Mouse (Mus musculus) lung, embryonic 15.5 days (tissue): ENCODE measurements around the gene Gm5105. TPM values are rescaled to one million over a fixed set of nuclear protein-coding genes. Genes with fewer than 3 reads are reported as not detected.

Source experiments
- ATAC-seq: fragments of 200-750 bp; cut with Nextera tagmentation; 2 replicates; pipeline ENCODE4 v1.8.0; 2017; ENCODE audit warnings: moderate number of reproducible peaks, borderline replicate concordance; ENCODE audit not compliant: low FRiP score, low TSS enrichment; ENCODE audit errors: extremely low read depth
- H3K27ac ChIP-seq: fragments of 300-500 bp; sonication (generic); 2 replicates; pipeline ENCODE4 v1.5.1; 2015; ENCODE audit warnings: moderate library complexity, mild to moderate bottlenecking, inconsistent platforms
- H3K27me3 ChIP-seq: fragments of 300-500 bp; sonication (generic); 2 replicates; pipeline ENCODE4 v1.6.1; 2015; ENCODE audit warnings: inconsistent platforms
- H3K36me3 ChIP-seq: fragments of 300-500 bp; sonication (generic); 2 replicates; pipeline ENCODE4 v1.6.1; 2015; ENCODE audit warnings: inconsistent platforms
- H3K4me1 ChIP-seq: fragments of 300-500 bp; sonication (generic); 2 replicates; pipeline ENCODE4 v1.6.1; 2015; ENCODE audit warnings: inconsistent platforms
- H3K4me2 ChIP-seq: fragments of 300-500 bp; sonication (generic); 2 replicates; pipeline ENCODE4 v1.6.1; 2015; ENCODE audit warnings: inconsistent platforms, mild to moderate bottlenecking, moderate library complexity
- H3K4me3 ChIP-seq: fragments of 300-500 bp; sonication (generic); 2 replicates; pipeline ENCODE4 v1.5.1; 2015; ENCODE audit warnings: mild to moderate bottlenecking, inconsistent platforms
- H3K9ac ChIP-seq: fragments of 300-500 bp; sonication (generic); 2 replicates; pipeline ENCODE4 v1.6.1; 2015; ENCODE audit warnings: inconsistent platforms
- H3K9me3 ChIP-seq: fragments of 300-500 bp; sonication (generic); 2 replicates; pipeline ENCODE4 v1.6.1; 2016; ENCODE audit warnings: inconsistent platforms
- WGBS: fragments of 180-500 bp; shearing (Covaris S2); methylation state at CpG from one replicate; pipeline ENCODE4 v1.1.7; 2015; 5-methylcytosine and 5-hydroxymethylcytosine counted together
- polyA plus RNA-seq: library from polyadenylated mRNA; unstranded; fragments of >200 nt; fragmentation: Nextera tagmentation; extraction: Ambion mirVana; gene quantifications from 2 replicates; pipeline ENCODE4 v1.2.1, GENCODE M21; 2015

Gene Gm5105
- polyA plus RNA-seq, 1 experiment from 2014 or later = 0.15 TPM

DNA sequence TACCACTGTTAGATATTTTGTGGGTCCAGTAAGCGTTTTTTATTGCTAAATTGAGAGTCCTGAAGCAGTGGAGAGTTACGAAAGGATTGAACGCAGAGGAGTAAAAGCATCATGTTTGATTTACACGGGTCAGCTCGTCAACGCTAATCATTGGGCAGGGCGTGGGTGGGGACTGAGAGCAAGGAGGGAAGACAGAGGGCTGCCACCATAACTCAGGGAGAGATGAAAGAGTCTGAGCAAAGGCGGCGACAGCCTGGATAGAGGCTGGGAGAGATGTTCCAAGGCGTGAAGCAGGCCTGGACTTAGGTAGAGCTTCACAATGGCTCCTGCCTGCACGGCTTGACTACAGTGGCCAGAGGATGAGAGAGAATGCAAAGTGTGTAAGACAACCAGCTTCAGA lies 16.4 kb downstream of the Gm5105 start:
- Histone ChIP-seq H3K27me3 (no peaks in the 10 kb centered on the region), H3K27ac (no peak overlapping the region), H3K9me3 (no peaks in the 10 kb centered on the region), H3K9ac (no peak overlapping the region), H3K4me1 (peaks cover 9% of the 10 kb centered on the region), H3K4me3 (no peak overlapping the region), H3K4me2 (no peak overlapping the region), H3K36me3 (no peaks in the 10 kb centered on the region)
- ATAC-seq = no peak
- WGBS = 75% methylated on average over 11 of the region's 11 CpGs

DNA sequence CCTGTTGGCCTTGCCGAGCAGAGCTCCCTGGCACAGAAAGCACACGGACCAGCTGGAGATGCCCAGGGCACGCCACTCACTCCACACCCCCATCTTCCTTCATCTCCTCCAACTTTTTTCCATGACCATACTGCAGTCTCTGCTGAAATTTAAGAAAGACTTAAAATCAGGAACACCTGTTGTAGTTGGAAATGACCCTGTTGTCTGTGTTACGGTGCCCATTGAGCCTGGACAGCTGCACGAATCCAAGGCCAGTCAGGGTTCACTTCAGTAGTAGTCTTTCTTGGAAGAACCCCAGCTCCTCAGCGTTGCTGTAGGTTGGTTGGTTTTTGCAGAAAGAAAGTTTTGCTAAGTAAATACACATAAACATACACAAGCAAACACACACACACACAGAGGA lies 17.6 kb downstream of the Gm5105 start:
- H3K27me3 ChIP-seq = no peaks in the 10 kb centered on the region
- no peaks in the 10 kb centered on the region for H3K36me3 ChIP-seq
- H3K4me2 ChIP-seq = no peak overlapping the region
- peaks cover 9% of the 10 kb centered on the region for H3K4me1 ChIP-seq
- no peak overlapping the region for H3K27ac ChIP-seq
- no peak overlapping the region for H3K4me3 ChIP-seq
- no peaks in the 10 kb centered on the region for H3K9me3 ChIP-seq
- WGBS = 85% methylated on average over 6 of the region's 6 CpGs
- H3K9ac ChIP-seq = no peak overlapping the region
- ATAC-seq = no peak

GRCm38 (mm10) chr3:138043316-138043715 lies 23.9 kb downstream of the Gm5105 start:
- no peak overlapping the region for H3K4me2 ChIP-seq
- no peaks in the 10 kb centered on the region for H3K27me3 ChIP-seq
- WGBS = 48% methylated on average over 7 of the region's 7 CpGs
- no peak overlapping the region for H3K9ac ChIP-seq
- H3K4me1 ChIP-seq = no peaks in the 10 kb centered on the region
- H3K27ac ChIP-seq = no peak overlapping the region
- no peak overlapping the region for H3K4me3 ChIP-seq
- H3K36me3 ChIP-seq = no peaks in the 10 kb centered on the region
- H3K9me3 ChIP-seq = no peaks in the 10 kb centered on the region
- ATAC-seq = peak; percentile 52; the same call in 1 of the 2 replicates

DNA sequence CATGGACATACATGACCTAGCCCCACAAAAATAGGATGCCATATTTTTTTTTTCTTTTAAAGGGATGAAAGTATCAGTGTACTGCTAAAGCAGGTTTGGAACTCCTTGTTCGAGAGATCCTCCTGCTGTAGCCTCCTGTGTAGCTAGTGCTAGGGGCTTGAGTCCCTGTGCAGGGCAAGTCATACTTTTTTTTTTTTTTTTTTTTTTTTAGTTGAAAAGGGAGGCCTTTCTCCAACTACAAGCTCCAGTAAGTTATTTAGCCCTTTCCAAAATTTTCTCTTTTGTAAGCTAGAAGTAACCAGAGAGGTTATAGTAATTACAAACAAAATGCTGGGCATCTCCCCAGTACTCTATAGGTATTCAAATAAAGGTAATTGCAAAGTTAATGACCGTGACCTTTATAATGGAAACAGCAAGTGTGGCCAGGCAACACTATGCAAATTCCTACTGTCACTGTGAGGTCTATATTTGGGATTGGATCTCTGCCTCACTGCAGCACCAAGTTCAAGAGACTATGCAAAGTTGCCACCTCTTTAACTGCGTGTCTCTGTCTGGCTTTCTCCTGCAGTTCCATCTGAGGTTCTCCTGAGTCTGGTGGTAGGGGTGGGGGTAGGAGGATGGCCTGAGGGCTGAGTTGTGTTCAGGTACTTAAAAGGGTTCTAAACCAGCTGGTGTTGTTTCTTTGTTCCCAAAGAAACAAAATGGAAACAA lies 25.4 kb downstream of the Gm5105 start:
- Histone ChIP-seq H3K9ac (no peak overlapping the region), H3K4me1 (no peaks in the 10 kb centered on the region), H3K27me3 (no peaks in the 10 kb centered on the region), H3K9me3 (no peaks in the 10 kb centered on the region), H3K36me3 (no peaks in the 10 kb centered on the region), H3K4me3 (no peak overlapping the region), H3K4me2 (no peak overlapping the region), H3K27ac (no peak overlapping the region)
- WGBS = 79% methylated on average over 3 of the region's 3 CpGs
- ATAC-seq = no peak

GRCm38 (mm10) chr3:138040938-138041337 lies 26.2 kb downstream of the Gm5105 start:
- H3K4me3 ChIP-seq = no peak overlapping the region
- H3K9me3 ChIP-seq = no peaks in the 10 kb centered on the region
- WGBS = 76% methylated on average over 2 of the region's 2 CpGs
- no peak overlapping the region for H3K9ac ChIP-seq
- no peaks in the 10 kb centered on the region for H3K36me3 ChIP-seq
- ATAC-seq = no peak
- H3K27me3 ChIP-seq = no peaks in the 10 kb centered on the region
- H3K4me1 ChIP-seq = no peaks in the 10 kb centered on the region
- H3K27ac ChIP-seq = no peak overlapping the region
- no peak overlapping the region for H3K4me2 ChIP-seq

DNA sequence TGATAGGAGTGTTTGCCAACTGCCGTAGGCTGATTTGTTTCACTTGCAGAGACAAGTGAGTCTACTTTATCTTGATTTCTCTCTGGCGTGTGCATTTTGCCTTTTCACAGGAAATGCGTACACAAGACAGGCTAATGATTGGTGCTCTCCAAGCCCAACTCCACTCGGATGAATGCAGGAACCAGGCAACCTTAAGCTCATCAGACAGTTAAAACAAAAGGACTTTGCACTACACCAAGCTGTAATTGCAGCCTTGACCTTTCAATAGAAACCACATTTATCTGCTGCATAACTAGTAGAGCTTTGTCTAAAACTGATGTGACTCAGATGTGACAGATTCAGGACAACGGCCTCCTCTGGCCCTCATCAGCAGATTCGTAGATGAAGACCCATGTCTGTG lies 33.2 kb downstream of the Gm5105 start:
- no peak overlapping the region for H3K9ac ChIP-seq
- no peak overlapping the region for H3K4me2 ChIP-seq
- no peaks in the 10 kb centered on the region for H3K9me3 ChIP-seq
- no peaks in the 10 kb centered on the region for H3K27me3 ChIP-seq
- H3K36me3 ChIP-seq = no peaks in the 10 kb centered on the region
- 53% methylated on average over 6 of the region's 6 CpGs for WGBS
- no peak overlapping the region for H3K4me3 ChIP-seq
- H3K4me1 ChIP-seq = no peaks in the 10 kb centered on the region
- H3K27ac ChIP-seq = no peak overlapping the region
- ATAC-seq = no peak

DNA sequence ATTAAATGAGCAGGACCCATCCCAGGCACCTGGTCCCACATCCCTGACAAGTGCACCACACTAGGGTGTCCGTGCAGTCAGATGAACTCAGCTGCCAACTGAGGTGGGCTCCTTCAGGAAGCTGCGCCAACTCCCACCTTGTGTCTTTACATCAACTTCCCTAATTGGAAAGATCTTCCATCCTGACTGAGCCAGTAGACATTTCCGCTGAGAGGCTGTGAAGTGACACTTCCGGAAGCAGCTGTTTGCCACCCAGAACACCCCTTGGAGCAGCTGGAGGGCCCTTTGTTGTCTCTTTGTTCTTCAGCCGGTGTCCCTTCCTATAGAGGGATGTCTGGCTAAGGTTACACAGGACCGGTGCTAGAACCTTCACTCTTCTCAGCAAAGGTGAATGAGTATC lies 36.6 kb downstream of the Gm5105 start:
- no peak for ATAC-seq
- H3K4me1 ChIP-seq = no peaks in the 10 kb centered on the region; the same call in 1 of the 2 replicates
- no peaks in the 10 kb centered on the region for H3K27me3 ChIP-seq
- H3K4me2 ChIP-seq = no peak overlapping the region
- 74% methylated on average over 6 of the region's 6 CpGs for WGBS
- H3K9me3 ChIP-seq = no peaks in the 10 kb centered on the region
- H3K27ac ChIP-seq = no peak overlapping the region
- no peaks in the 10 kb centered on the region for H3K36me3 ChIP-seq
- no peak overlapping the region for H3K4me3 ChIP-seq
- no peak overlapping the region for H3K9ac ChIP-seq

- no peak overlapping the region for H3K4me3 ChIP-seq
- WGBS = 79% methylated on average over 5 of the region's 5 CpGs
- H3K4me2 ChIP-seq = no peak overlapping the region
- no peak for ATAC-seq
- no peaks in the 10 kb centered on the region for H3K9me3 ChIP-seq
- no peaks in the 10 kb centered on the region for H3K36me3 ChIP-seq
- H3K27me3 ChIP-seq = no peaks in the 10 kb centered on the region
- H3K9ac ChIP-seq = no peak overlapping the region
- H3K4me1 ChIP-seq = no peaks in the 10 kb centered on the region; the same call in 1 of the 2 replicates
- no peak overlapping the region for H3K27ac ChIP-seq
These were observed 37.8 kb downstream of the Gm5105 start for GRCm38 (mm10) chr3:138029351-138029750.

- H3K4me1 ChIP-seq = no peaks in the 10 kb centered on the region; the same call in 1 of the 2 replicates
- no peak overlapping the region for H3K4me2 ChIP-seq
- H3K27me3 ChIP-seq = no peaks in the 10 kb centered on the region
- 57% methylated on average over 5 of the region's 5 CpGs for WGBS
- H3K9me3 ChIP-seq = no peaks in the 10 kb centered on the region
- H3K4me3 ChIP-seq = no peak overlapping the region
- no peak for ATAC-seq
- no peak overlapping the region for H3K27ac ChIP-seq
- H3K9ac ChIP-seq = no peak overlapping the region
- no peaks in the 10 kb centered on the region for H3K36me3 ChIP-seq
These were observed 39.4 kb downstream of the Gm5105 start for GRCm38 (mm10) chr3:138027575-138028362.

GRCm38 (mm10) chr3:138026286-138026685 lies 40.9 kb downstream of the Gm5105 start:
- no peak overlapping the region for H3K27ac ChIP-seq

DNA sequence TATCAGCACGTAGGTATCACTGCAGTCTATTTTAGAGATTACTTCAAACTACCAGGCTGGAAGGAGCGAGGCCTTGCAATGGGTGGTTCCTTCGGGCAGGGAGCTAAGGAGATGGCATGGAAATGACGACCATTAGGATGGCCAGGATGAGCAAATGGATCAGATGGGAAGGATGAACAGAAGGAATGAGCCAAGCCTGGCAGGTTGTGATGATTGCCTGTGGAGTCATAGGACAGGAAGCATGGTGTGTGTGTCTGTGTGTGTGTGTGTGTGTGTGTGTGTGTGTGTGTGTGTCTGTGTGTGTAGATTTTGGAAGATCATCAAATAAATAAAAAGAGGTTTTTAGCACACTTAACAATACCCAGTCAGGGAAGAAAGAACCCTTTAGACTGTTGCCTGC lies 44.5 kb downstream of the Gm5105 start:
- no peaks in the 10 kb centered on the region for H3K9me3 ChIP-seq
- H3K4me2 ChIP-seq = no peak overlapping the region
- H3K9ac ChIP-seq = no peak overlapping the region
- ATAC-seq = no peak
- H3K4me1 ChIP-seq = no peaks in the 10 kb centered on the region
- H3K4me3 ChIP-seq = no peak overlapping the region
- H3K27ac ChIP-seq = no peak overlapping the region
- WGBS = 87% methylated on average over 4 of the region's 4 CpGs
- no peaks in the 10 kb centered on the region for H3K36me3 ChIP-seq
- H3K27me3 ChIP-seq = no peaks in the 10 kb centered on the region

More at GRCm38 (mm10) chr3:138026286-138026685, 40.9 kb downstream of the Gm5105 start:
- H3K27me3 ChIP-seq = no peaks in the 10 kb centered on the region
- no peak for ATAC-seq
- H3K4me1 ChIP-seq = no peaks in the 10 kb centered on the region; the same call in 1 of the 2 replicates
- H3K9me3 ChIP-seq = no peaks in the 10 kb centered on the region
- H3K4me2 ChIP-seq = no peak overlapping the region
- no peak overlapping the region for H3K4me3 ChIP-seq
- no peak overlapping the region for H3K9ac ChIP-seq
- H3K36me3 ChIP-seq = no peaks in the 10 kb centered on the region
- 53% methylated on average over 10 of the region's 10 CpGs for WGBS

DNA sequence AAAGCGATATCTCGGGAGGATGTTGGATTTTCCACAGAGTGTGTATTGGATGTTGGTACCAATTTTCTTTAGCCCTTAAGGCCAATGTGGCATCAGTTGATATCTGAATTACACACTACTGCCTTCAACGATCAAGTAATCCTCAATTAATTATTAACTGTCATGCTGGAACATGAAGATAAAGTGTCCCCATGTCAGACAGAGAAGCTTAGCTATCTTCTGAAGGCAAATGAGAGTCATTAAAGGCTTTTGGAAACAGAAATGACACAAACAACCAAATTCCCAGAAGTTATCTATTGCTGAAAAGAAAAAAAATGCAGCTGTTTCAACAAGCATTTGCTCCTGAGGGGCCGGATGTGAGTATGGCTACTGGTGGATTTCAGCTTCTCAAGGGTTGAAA lies 45.2 kb downstream of the Gm5105 start:
- H3K36me3 ChIP-seq = no peaks in the 10 kb centered on the region
- no peak overlapping the region for H3K4me3 ChIP-seq
- no peak for ATAC-seq
- no peaks in the 10 kb centered on the region for H3K27me3 ChIP-seq
- no peaks in the 10 kb centered on the region for H3K4me1 ChIP-seq
- 76% methylated on average over 4 of the region's 4 CpGs for WGBS
- H3K9me3 ChIP-seq = no peaks in the 10 kb centered on the region
- no peak overlapping the region for H3K4me2 ChIP-seq
- no peak overlapping the region for H3K27ac ChIP-seq
- no peak overlapping the region for H3K9ac ChIP-seq
